Comparison of ENCODE assay signal across 26 mouse cellular contexts in the genomic region with DNA sequence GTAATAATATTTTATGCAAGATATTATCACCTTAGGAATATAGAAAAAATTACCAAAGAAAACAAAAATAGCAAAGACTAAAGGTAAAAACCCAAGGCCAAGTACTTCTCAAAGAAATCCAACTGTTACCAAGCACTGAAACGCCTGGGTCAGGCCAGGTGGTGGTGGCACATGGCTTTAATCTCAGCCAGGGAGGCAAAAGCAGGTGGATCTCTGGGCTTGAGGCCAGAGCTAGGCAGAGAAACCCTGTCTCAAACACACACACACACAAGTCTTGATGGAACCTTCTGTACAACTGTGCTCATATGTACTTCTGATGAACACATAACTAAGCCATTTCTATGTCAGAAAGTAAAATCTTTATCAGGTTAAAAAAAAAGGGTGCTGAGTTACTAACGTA. TPM values are rescaled to one million over a fixed set of nuclear protein-coding genes. Genes with fewer than 3 reads are reported as not detected.
A peak's percentile ranks its signal among the peaks of the same experiment; 100 is the strongest.
DNase-seq lines count a peak whose midpoint lies in the region; TF ChIP-seq lines count a peak whose summit lies in the region.
"Had no signal": no experiment of that assay in that cellular context is flagged by ENCODE, and none has a peak within 500 bp of the region (broad histone marks: within the 10 kb centered on the region; RNA-seq: fewer than 3 reads in every experiment).

No protein-coding gene starts in this region.

- H3K27ac ChIP-seq in gastrocnemius, adult 2 months: peak overlapping the region; percentile 70
- H3K27ac ChIP-seq: heart, embryonic 15.5 days; hindbrain, postnatal 0 days; intestine, embryonic 15.5 days; kidney, postnatal 0 days; limb, embryonic 12.5 days; liver, embryonic 12.5 days had no signal

- H3K4me3 ChIP-seq in gastrocnemius, adult 2 months: no peak overlapping the region
- H3K4me3 ChIP-seq: heart, embryonic 15.5 days; intestine, embryonic 15.5 days; limb, embryonic 12.5 days; liver, embryonic 12.5 days had no signal

- intact Hi-C loops in gastrocnemius, adult 2 months (cut with DNase I): no loop called here

- no peak for TF ChIP-seq CTCF in gastrocnemius, adult 2 months (IDR thresholded peaks at IDR 0.05)

- peak; percentile 60 for DNase-seq in gastrocnemius, adult 2 months
- no peak for DNase-seq in gastrocnemius, postnatal 4 days (ENCODE audit: low spot score in 2 of 2)
- peak; percentile 91 for DNase-seq in cerebellum, adult 11-12 months
- peak; percentile 92 for DNase-seq in cerebellum, adult 9-11 months
- DNase-seq in skeletal muscle tissue, adult 2 months (ENCODE audit: low read depth, low spot score): peak; percentile 39
- DNase-seq in kidney, postnatal 14 days: no peak
- DNase-seq in thymus, postnatal 14 days: no peak
- DNase-seq: adrenal gland, postnatal 14 days; kidney, adult 8-10 months; layer of hippocampus, postnatal 36 days; liver, postnatal 0 days; lung, postnatal 36 days; right cerebral cortex, postnatal 25 days; spleen, adult 18-20 months had no signal

RNA-seq across cellular contexts. Expression of a gene that starts 12.1 kb away (rescaled TPM):
- 10 to 100 TPM in 1 of 2 experiments, 1 to 10 TPM in 1; 5.8 to 12.0 TPM for total RNA-seq in gastrocnemius, adult 2 months (2021)
- total RNA-seq in gastrocnemius, postnatal 4 days (2021): 10 to 100 TPM; 40.8 to 41.9 TPM

RNA-seq across cellular contexts. Expression of a gene that starts 44.8 kb away (rescaled TPM):
- total RNA-seq in gastrocnemius, adult 2 months (2021): not detected
- total RNA-seq in gastrocnemius, postnatal 4 days (2021): 1 to 10 TPM in 1 of 2 experiments, not detected in 1; 3.0 TPM
- total RNA-seq: adrenal gland, postnatal 14 days; granulocyte monocyte progenitor cell, adult 5-6 weeks; heart, postnatal 25 days; hindbrain, postnatal 0 days; left cerebral cortex, postnatal 10 days; megakaryocyte, adult 5-6 weeks; MEL; neutrophil, adult 5-6 weeks had no signal

RNA-seq across cellular contexts. Expression of a gene that starts 56.5 kb away (rescaled TPM):
- total RNA-seq in gastrocnemius, adult 2 months (2021): 10 to 100 TPM; 38.8 to 41.3 TPM
- 10 to 100 TPM; 45.3 to 59.0 TPM for total RNA-seq in gastrocnemius, postnatal 4 days (2021)

RNA-seq across cellular contexts. Expression of a gene that starts 56.6 kb away (rescaled TPM):
- total RNA-seq in gastrocnemius, adult 2 months (2021): 100 to 1,000 TPM; 502 to 606 TPM
- total RNA-seq in gastrocnemius, postnatal 4 days (2021): 1,000 to 10,000 TPM; 1,010 to 1,162 TPM

Comparison
In these comparisons a context has a peak if more than half of its experiments do, and no peak if none do; other contexts are left out.
1. DNase-seq: peak in gastrocnemius, adult 2 months (single experiment), cerebellum, adult 11-12 months (single experiment), cerebellum, adult 9-11 months (single experiment) and skeletal muscle tissue, adult 2 months (single experiment); none in gastrocnemius, postnatal 4 days (0 of 2), kidney, postnatal 14 days (single experiment) and thymus, postnatal 14 days (single experiment).